Mouse (Mus musculus): ENCODE data around the gene Fam71e2. TPM values are rescaled to one million over a fixed set of nuclear protein-coding genes. Genes with fewer than 3 reads are reported as not detected.

Gene Fam71e2
- polyA plus RNA-seq, 1 experiment from 2014 or later, result not detected

- no peak for ATAC-seq (ENCODE audit: low FRiP score)
- H3K9ac ChIP-seq, result no peak overlapping the region
- no peak overlapping the region for H3K27ac ChIP-seq
- H3K4me3 ChIP-seq (replicated peaks), result no peak overlapping the region
- no peaks in the 10 kb centered on the region for H3K4me1 ChIP-seq
- no peaks in the 10 kb centered on the region for H3K9me3 ChIP-seq
- H3K4me2 ChIP-seq, result no peak overlapping the region
- no peaks in the 10 kb centered on the region for H3K27me3 ChIP-seq
- 81% methylated on average over 3 of the region's 3 CpGs for WGBS
- peaks cover 93% of the 10 kb centered on the region for H3K36me3 ChIP-seq (replicated peaks)
Observed at GRCm38 (mm10) chr7:4712594-4712993, 58.5 kb downstream of the Fam71e2 start.

GRCm38 (mm10) chr7:4705098-4705497 is 66.0 kb downstream of the Fam71e2 start:
- no peak overlapping the region for H3K4me2 ChIP-seq
- H3K9ac ChIP-seq, result no peak overlapping the region
- H3K27ac ChIP-seq, result no peak overlapping the region
- no peak for ATAC-seq (ENCODE audit: low FRiP score)
- peaks cover 92% of the 10 kb centered on the region for H3K36me3 ChIP-seq (replicated peaks)
- WGBS, result 31% methylated on average over 18 of the region's 18 CpGs
- peaks cover 8% of the 10 kb centered on the region; the same call in 1 of the 2 replicates for H3K4me1 ChIP-seq
- no peaks in the 10 kb centered on the region for H3K9me3 ChIP-seq
- H3K27me3 ChIP-seq, result no peaks in the 10 kb centered on the region
- H3K4me3 ChIP-seq (replicated peaks), result no peak overlapping the region

Other genes with a start within 250 kb of the Fam71e2 start
- 2.2 and 2.4 TPM in 2 replicates for gene Tnni3, start 247.1 kb downstream of the Fam71e2 start, polyA plus RNA-seq (2016; fragmentation: Nextera tagmentation; extraction: Ambion mirVana)
- gene Dnaaf3, start 238.8 kb downstream of the Fam71e2 start, polyA plus RNA-seq (2016; fragmentation: Nextera tagmentation; extraction: Ambion mirVana), result 1.7 and 2.9 TPM in 2 replicates
- 34.6 and 35.2 TPM in 2 replicates for gene Syt5, start 223.8 kb downstream of the Fam71e2 start, polyA plus RNA-seq (2016; fragmentation: Nextera tagmentation; extraction: Ambion mirVana)
- not detected in 2 replicates for gene Ptprh, start 167.3 kb downstream of the Fam71e2 start, polyA plus RNA-seq (2016; fragmentation: Nextera tagmentation; extraction: Ambion mirVana)
- gene Tmem86b, start 139.9 kb downstream of the Fam71e2 start, polyA plus RNA-seq (2016; fragmentation: Nextera tagmentation; extraction: Ambion mirVana), result 3.7 and 5.1 TPM in 2 replicates
- gene Ppp6r1, start 112.3 kb downstream of the Fam71e2 start, polyA plus RNA-seq (2016; fragmentation: Nextera tagmentation; extraction: Ambion mirVana), result 15.4 and 25.3 TPM in 2 replicates
- gene Hspbp1, start 86.2 kb downstream of the Fam71e2 start, polyA plus RNA-seq (2016; fragmentation: Nextera tagmentation; extraction: Ambion mirVana), result 112 and 114 TPM in 2 replicates
- 3.6 and 3.8 TPM in 2 replicates for gene Brsk1, start 80.7 kb downstream of the Fam71e2 start, polyA plus RNA-seq (2016; fragmentation: Nextera tagmentation; extraction: Ambion mirVana)
- gene Tmem150b, start 46.1 kb downstream of the Fam71e2 start, polyA plus RNA-seq (2016; fragmentation: Nextera tagmentation; extraction: Ambion mirVana), result 0.27 and 0.35 TPM in 2 replicates
- 78.9 and 94.2 TPM in 2 replicates for gene Kmt5c, start 31.2 kb downstream of the Fam71e2 start, polyA plus RNA-seq (2016; fragmentation: Nextera tagmentation; extraction: Ambion mirVana)
- 31.3 and 32.5 TPM in 2 replicates for gene Cox6b2, start 18.2 kb downstream of the Fam71e2 start, polyA plus RNA-seq (2016; fragmentation: Nextera tagmentation; extraction: Ambion mirVana)
- 0.24 and 0.77 TPM in 2 replicates for gene Il11, start 11.6 kb upstream of the Fam71e2 start, polyA plus RNA-seq (2016; fragmentation: Nextera tagmentation; extraction: Ambion mirVana)
- not detected in 2 replicates for gene Tmem190, start 11.6 kb upstream of the Fam71e2 start, polyA plus RNA-seq (2016; fragmentation: Nextera tagmentation; extraction: Ambion mirVana)
- gene Tmem238, start 18.4 kb upstream of the Fam71e2 start, polyA plus RNA-seq (2016; fragmentation: Nextera tagmentation; extraction: Ambion mirVana), result 2.7 and 3.6 TPM in 2 replicates
- gene Rpl28, start 21.6 kb upstream of the Fam71e2 start, polyA plus RNA-seq (2016; fragmentation: Nextera tagmentation; extraction: Ambion mirVana), result 306 and 310 TPM in 2 replicates
- gene Ube2s, start 41.3 kb upstream of the Fam71e2 start, polyA plus RNA-seq (2016; fragmentation: Nextera tagmentation; extraction: Ambion mirVana), result 434 and 445 TPM in 2 replicates
- 4.0 and 4.6 TPM in 2 replicates for gene Shisa7, start 73.4 kb upstream of the Fam71e2 start, polyA plus RNA-seq (2016; fragmentation: Nextera tagmentation; extraction: Ambion mirVana)
- gene Isoc2b, start 99.0 kb upstream of the Fam71e2 start, polyA plus RNA-seq (2016; fragmentation: Nextera tagmentation; extraction: Ambion mirVana), result 2.1 and 2.7 TPM in 2 replicates
- 0.70 and 0.89 TPM in 2 replicates for gene Isoc2a, start 105.9 kb upstream of the Fam71e2 start, polyA plus RNA-seq (2016; fragmentation: Nextera tagmentation; extraction: Ambion mirVana)
- gene Gm36210, start 135.2 kb upstream of the Fam71e2 start, polyA plus RNA-seq (2016; fragmentation: Nextera tagmentation; extraction: Ambion mirVana), result 0.24 and 0.41 TPM in 2 replicates
- 4.0 and 4.6 TPM in 2 replicates for gene Zfp628, start 143.9 kb upstream of the Fam71e2 start, polyA plus RNA-seq (2016; fragmentation: Nextera tagmentation; extraction: Ambion mirVana)
- gene Nat14, start 150.7 kb upstream of the Fam71e2 start, polyA plus RNA-seq (2016; fragmentation: Nextera tagmentation; extraction: Ambion mirVana), result 18.1 and 19.4 TPM in 2 replicates
- gene Ssc5d, start 154.5 kb upstream of the Fam71e2 start, polyA plus RNA-seq (2016; fragmentation: Nextera tagmentation; extraction: Ambion mirVana), result 0.89 and 1.4 TPM in 2 replicates
- gene Sbk2, start 193.1 kb upstream of the Fam71e2 start, polyA plus RNA-seq (2016; fragmentation: Nextera tagmentation; extraction: Ambion mirVana), result not detected in 2 replicates
- not detected in 2 replicates for gene Sbk3, start 199.9 kb upstream of the Fam71e2 start, polyA plus RNA-seq (2016; fragmentation: Nextera tagmentation; extraction: Ambion mirVana)
- gene Zfp579, start 224.9 kb upstream of the Fam71e2 start, polyA plus RNA-seq (2016; fragmentation: Nextera tagmentation; extraction: Ambion mirVana), result 55.9 and 56.9 TPM in 2 replicates
- 9.5 and 9.6 TPM in 2 replicates for gene Zfp524, start 243.1 kb upstream of the Fam71e2 start, polyA plus RNA-seq (2016; fragmentation: Nextera tagmentation; extraction: Ambion mirVana)
- 64.9 and 67.3 TPM in 2 replicates for gene Fiz1, start 243.4 kb upstream of the Fam71e2 start, polyA plus RNA-seq (2016; fragmentation: Nextera tagmentation; extraction: Ambion mirVana)
- gene Gm44973, start 244.2 kb upstream of the Fam71e2 start, polyA plus RNA-seq (2016; fragmentation: Nextera tagmentation; extraction: Ambion mirVana), result 0.69 TPM in 1 of 2 replicates, not detected in the other
- 6.7 and 7.3 TPM in 2 replicates for gene Zfp865, start 249.1 kb upstream of the Fam71e2 start, polyA plus RNA-seq (2016; fragmentation: Nextera tagmentation; extraction: Ambion mirVana)
- 11.0 and 12.8 TPM in 2 replicates for gene Ccdc106, start 249.3 kb upstream of the Fam71e2 start, polyA plus RNA-seq (2016; fragmentation: Nextera tagmentation; extraction: Ambion mirVana)